Mouse (Mus musculus) cerebellum, adult 2 months (tissue): ENCODE measurements around the gene Frem2. TPM values are rescaled to one million over a fixed set of nuclear protein-coding genes. Genes with fewer than 3 reads are reported as not detected.

ENCODE experiments used
- DNase-seq, 2 experiments: peaks; one replicate each; pipeline ENCODE4 v3.0.0; 2021
- H3K27ac ChIP-seq: fragments of 200-500 bp; 2 replicates; pipeline ENCODE4 v1.5.1; 2012; ENCODE audit warnings: low read length, control low read depth, inconsistent platforms; ENCODE audit not compliant: insufficient read depth
- H3K27me3 ChIP-seq: fragments of 200-500 bp; 2 replicates; pipeline ENCODE4 v1.6.1; 2012; ENCODE audit warnings: inconsistent platforms, mild to moderate bottlenecking, low read length, moderate library complexity; ENCODE audit not compliant: control insufficient read depth, insufficient read depth
- H3K4me1 ChIP-seq: fragments of 200-500 bp; 2 replicates; pipeline ENCODE4 v1.6.1; 2011; ENCODE audit warnings: low read length; ENCODE audit not compliant: control insufficient read depth, insufficient read depth
- H3K4me3 ChIP-seq: fragments of 200-500 bp; replicated peaks from 2 replicates; pipeline ENCODE3; 2011; ENCODE audit warnings: mild to moderate bottlenecking, low read depth, low read length, control low read depth; ENCODE audit not compliant: insufficient read depth
- CTCF ChIP-seq: fragments of 200-500 bp; IDR thresholded peaks from 2 replicates; pipeline ENCODE4 v1.5.1; 2011; ENCODE audit warnings: low read depth, mild to moderate bottlenecking, control low read depth, low read length, moderate library complexity, borderline replicate concordance; ENCODE audit not compliant: insufficient read depth
- POLR2A ChIP-seq: fragments of 200-500 bp; IDR thresholded peaks from 2 replicates; pipeline ENCODE4 v1.6.1; 2011; ENCODE audit warnings: low read length, control low read depth, borderline replicate concordance; ENCODE audit not compliant: insufficient read depth
- WGBS: fragments of 180-500 bp; shearing (Covaris S2); methylation state at CpG from one replicate; pipeline ENCODE4 v1.1.7; 2018; 5-methylcytosine and 5-hydroxymethylcytosine counted together
- polyA plus RNA-seq: library from polyadenylated mRNA; depleted of rRNA; stranded (reverse); fragments of >200 nt; gene quantifications from 2 replicates; pipeline ENCODE4 v1.2.3, GENCODE M21; 2012; rRNA removed

The Frem2 gene
- polyA plus RNA-seq, 1 experiment, result 1.00 TPM

GRCm38 (mm10) chr3:53475889-53476288 is 181.3 kb downstream of the Frem2 start:
- peak; percentile 46 to 50 for DNase-seq
- no peaks in the 10 kb centered on the region for H3K27me3 ChIP-seq
- WGBS, result 26% methylated on average over 6 of the region's 6 CpGs
- TF ChIP-seq CTCF (peak; percentile 69), POLR2A (no peak)
- H3K27ac ChIP-seq, result no peak overlapping the region
- H3K4me3 ChIP-seq, result no peak overlapping the region
- peaks cover 10% of the 10 kb centered on the region for H3K4me1 ChIP-seq

- WGBS, result 57% methylated on average over 4 of the region's 4 CpGs
- no peak for DNase-seq
- Histone ChIP-seq H3K4me3 (no peak overlapping the region), H3K27ac (no peak overlapping the region), H3K4me1 (peaks cover 12% of the 10 kb centered on the region), H3K27me3 (no peaks in the 10 kb centered on the region)
- TF ChIP-seq POLR2A, result no peak
- TF ChIP-seq CTCF, result no peak
These were observed 183.0 kb downstream of the Frem2 start for GRCm38 (mm10) chr3:53474179-53474578.

GRCm38 (mm10) chr3:53472061-53472460 is 185.1 kb downstream of the Frem2 start:
- no peaks in the 10 kb centered on the region for H3K27me3 ChIP-seq
- peaks cover 6% of the 10 kb centered on the region; the same call in 1 of the 2 replicates for H3K4me1 ChIP-seq
- H3K27ac ChIP-seq, result no peak overlapping the region
- no peak for DNase-seq
- 93% methylated on average over 5 of the region's 5 CpGs for WGBS
- TF ChIP-seq CTCF, result no peak
- no peak for TF ChIP-seq POLR2A
- no peak overlapping the region for H3K4me3 ChIP-seq

GRCm38 (mm10) chr3:53469650-53470049 is 187.5 kb downstream of the Frem2 start:
- WGBS, result 78% methylated on average over 5 of the region's 5 CpGs
- Histone ChIP-seq H3K27ac (no peak overlapping the region), H3K27me3 (no peaks in the 10 kb centered on the region), H3K4me1 (peaks cover 6% of the 10 kb centered on the region; the same call in 1 of the 2 replicates), H3K4me3 (no peak overlapping the region)
- TF ChIP-seq POLR2A (no peak), CTCF (no peak)
- no peak for DNase-seq

GRCm38 (mm10) chr3:53467356-53467755 is 189.8 kb downstream of the Frem2 start:
- Histone ChIP-seq H3K27me3 (no peaks in the 10 kb centered on the region), H3K4me1 (peaks cover 6% of the 10 kb centered on the region; the same call in 1 of the 2 replicates), H3K4me3 (no peak overlapping the region), H3K27ac (no peak overlapping the region)
- no peak for DNase-seq
- TF ChIP-seq CTCF (no peak), POLR2A (no peak)
- 33% methylated on average over 5 of the region's 5 CpGs for WGBS

GRCm38 (mm10) chr3:53466481-53466880 is 190.7 kb downstream of the Frem2 start:
- TF ChIP-seq POLR2A (no peak), CTCF (no peak)
- Histone ChIP-seq H3K27me3 (no peaks in the 10 kb centered on the region), H3K27ac (no peak overlapping the region), H3K4me3 (peak overlapping the region; percentile 7), H3K4me1 (peaks cover 6% of the 10 kb centered on the region)
- 53% methylated on average over 9 of the region's 9 CpGs for WGBS
- no peak for DNase-seq

GRCm38 (mm10) chr3:53465330-53465729 is 191.8 kb downstream of the Frem2 start:
- Histone ChIP-seq H3K4me1 (peaks cover 6% of the 10 kb centered on the region), H3K4me3 (peak overlapping the region; percentile 19), H3K27me3 (no peaks in the 10 kb centered on the region), H3K27ac (no peak overlapping the region)
- DNase-seq, result no peak
- no peak for TF ChIP-seq CTCF
- WGBS, result 12% methylated on average over 6 of the region's 6 CpGs

GRCm38 (mm10) chr3:53464146-53464698 is 192.9 kb downstream of the Frem2 start:
- under 1% methylated on average over 20 of the region's 20 CpGs for WGBS

More at GRCm38 (mm10) chr3:53464146-53464698, 192.9 kb downstream of the Frem2 start:
- no peak for DNase-seq
- Histone ChIP-seq H3K4me1 (peaks cover 5% of the 10 kb centered on the region), H3K27ac (no peak overlapping the region), H3K27me3 (no peaks in the 10 kb centered on the region), H3K4me3 (peak overlapping the region; percentile 97)
- TF ChIP-seq POLR2A (no peak), CTCF (no peak)

Other genes with a start within 250 kb of the Frem2 start
- 7.9 and 8.1 TPM in 2 replicates for gene Nhlrc3, start 194.0 kb downstream of the Frem2 start, polyA plus RNA-seq
- 21.2 and 21.9 TPM in 2 replicates for gene Proser1, start 193.7 kb downstream of the Frem2 start, polyA plus RNA-seq
- 0.52 and 0.93 TPM in 2 replicates for gene Stoml3, start 168.7 kb downstream of the Frem2 start, polyA plus RNA-seq
- not detected in 2 replicates for gene Gm10985, start 187.7 kb upstream of the Frem2 start, polyA plus RNA-seq
- 44.4 and 50.2 TPM in 2 replicates for gene Ufm1, start 206.5 kb upstream of the Frem2 start, polyA plus RNA-seq